Mouse (Mus musculus): ENCODE measurements at regions not wholly inside any gene's neighbourhood (a gene's known extent, or its start where the extent isn't known, plus 50 kb on each side); places are given as distances from the start of the nearest gene placed in this dataset.

DNA sequence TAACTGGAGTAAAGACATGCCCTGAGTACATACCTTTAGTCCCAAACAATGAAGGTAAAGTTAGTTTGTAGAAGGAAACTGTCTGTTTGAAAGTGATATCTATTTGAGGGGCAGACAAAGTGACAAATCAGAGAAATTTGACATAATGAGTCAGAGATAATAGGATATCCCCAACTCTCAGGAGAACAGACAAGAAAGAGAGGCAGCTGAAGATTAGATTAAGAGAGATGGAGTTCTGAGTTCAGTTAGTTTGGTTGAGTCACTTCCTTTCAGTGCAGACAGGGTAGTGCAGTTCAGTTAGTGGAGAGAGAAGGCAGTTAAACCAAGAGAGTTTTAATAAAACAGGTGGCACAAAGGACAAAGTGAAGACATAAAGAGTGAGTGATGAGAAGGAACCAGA lies 477.4 kb upstream of the Diaph2 start:
- Histone ChIP-seq H3K4me1 (replicated peaks) (no peaks in the 10 kb centered on the region), H3K27ac (no peak overlapping the region), H3K4me3 (no peak overlapping the region), H3K4me2 (no peak overlapping the region), H3K27me3 (no peaks in the 10 kb centered on the region), H3K9ac (no peak overlapping the region), H3K9me3 (no peaks in the 10 kb centered on the region), H3K36me3 (no peaks in the 10 kb centered on the region)
- ATAC-seq (ENCODE audit: low FRiP score): no peak

DNA sequence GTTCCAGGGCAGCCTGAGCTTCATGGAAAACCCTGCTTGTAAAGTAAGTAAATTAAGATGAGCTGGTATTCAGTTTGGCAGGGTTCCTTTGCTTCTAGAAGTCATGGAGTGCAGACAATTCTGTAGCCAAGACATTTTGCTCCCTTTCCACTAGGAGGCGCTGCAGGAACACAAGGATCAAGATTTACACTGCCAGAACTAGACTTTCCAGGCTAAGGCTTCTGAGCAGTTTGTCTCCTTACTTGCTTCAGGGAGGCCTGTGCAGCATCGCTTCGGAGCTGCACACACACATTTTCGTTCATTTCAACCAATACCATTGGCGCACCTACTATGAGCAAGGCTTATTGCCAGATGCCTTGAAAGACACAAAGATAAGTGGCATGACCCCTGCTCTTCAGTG lies 445.6 kb upstream of the Diaph2 start:
- H3K27me3 ChIP-seq: no peaks in the 10 kb centered on the region
- 40% methylated on average over 5 of the region's 5 CpGs for WGBS
- no peaks in the 10 kb centered on the region for H3K36me3 ChIP-seq
- H3K4me2 ChIP-seq: no peak overlapping the region
- no peak overlapping the region for H3K9ac ChIP-seq
- no peak overlapping the region for H3K27ac ChIP-seq
- no peaks in the 10 kb centered on the region for H3K4me1 ChIP-seq (replicated peaks)
- 0 out of 2 replicates have a peak, but pooled peaks have one; percentile 36 for ATAC-seq (ENCODE audit: low FRiP score)
- no peaks in the 10 kb centered on the region for H3K9me3 ChIP-seq
- no peak overlapping the region for H3K4me3 ChIP-seq

DNA sequence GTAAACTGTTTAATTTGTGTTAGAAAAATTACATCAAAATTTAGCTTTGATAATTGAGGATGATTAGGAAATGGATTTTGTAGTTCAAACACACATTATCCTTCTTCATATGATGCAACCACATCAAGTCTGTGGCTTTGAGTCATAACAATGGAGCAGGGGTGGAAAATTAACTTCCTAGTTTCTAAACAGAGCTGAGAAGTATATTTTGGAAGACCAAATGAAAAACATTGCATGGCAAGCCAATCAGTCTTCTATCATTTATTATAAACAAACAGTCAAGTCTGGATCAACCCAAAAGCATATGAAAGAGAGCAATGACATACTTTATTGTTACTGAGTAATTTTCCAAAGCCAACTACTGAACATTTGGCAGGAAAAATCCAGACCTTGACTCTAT lies 440.2 kb upstream of the Diaph2 start:
- ATAC-seq (ENCODE audit: low FRiP score): no peak
- no peaks in the 10 kb centered on the region for H3K36me3 ChIP-seq
- H3K4me1 ChIP-seq (replicated peaks): no peaks in the 10 kb centered on the region

DNA sequence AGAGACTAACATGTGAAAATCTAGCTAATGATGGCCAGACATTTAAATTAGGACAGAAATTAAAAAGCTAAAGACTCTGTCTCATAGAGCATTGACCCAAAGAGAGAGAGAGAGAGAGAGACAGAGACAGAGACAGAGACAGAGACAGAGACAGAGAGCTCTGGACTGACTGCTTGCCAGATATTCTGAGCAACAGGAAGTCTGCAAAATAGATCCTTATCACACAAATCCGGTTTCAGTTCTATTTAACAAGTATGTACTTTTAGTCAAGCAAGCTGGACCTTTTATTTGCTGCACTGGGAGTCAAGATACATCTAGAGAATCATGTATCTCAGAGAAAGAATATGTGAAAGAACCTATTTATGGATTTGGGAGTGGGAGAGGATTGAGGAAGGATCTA lies 420.1 kb upstream of the Diaph2 start:
- no peaks in the 10 kb centered on the region for H3K9me3 ChIP-seq
- H3K27ac ChIP-seq: no peak overlapping the region
- no peak overlapping the region for H3K4me3 ChIP-seq
- H3K9ac ChIP-seq: no peak overlapping the region
- H3K4me2 ChIP-seq: no peak overlapping the region
- no peaks in the 10 kb centered on the region for H3K27me3 ChIP-seq
- ATAC-seq (ENCODE audit: low FRiP score): no peak
- no peaks in the 10 kb centered on the region for H3K4me1 ChIP-seq (replicated peaks)
- H3K36me3 ChIP-seq: no peaks in the 10 kb centered on the region
- WGBS: 73% methylated on average over 1 of the region's 1 CpGs

More for the DNA sequence above, 440.2 kb upstream of the Diaph2 start:
- Histone ChIP-seq H3K27me3 (no peaks in the 10 kb centered on the region), H3K4me2 (no peak overlapping the region), H3K9ac (no peak overlapping the region), H3K4me3 (no peak overlapping the region), H3K27ac (no peak overlapping the region), H3K9me3 (no peaks in the 10 kb centered on the region)

DNA sequence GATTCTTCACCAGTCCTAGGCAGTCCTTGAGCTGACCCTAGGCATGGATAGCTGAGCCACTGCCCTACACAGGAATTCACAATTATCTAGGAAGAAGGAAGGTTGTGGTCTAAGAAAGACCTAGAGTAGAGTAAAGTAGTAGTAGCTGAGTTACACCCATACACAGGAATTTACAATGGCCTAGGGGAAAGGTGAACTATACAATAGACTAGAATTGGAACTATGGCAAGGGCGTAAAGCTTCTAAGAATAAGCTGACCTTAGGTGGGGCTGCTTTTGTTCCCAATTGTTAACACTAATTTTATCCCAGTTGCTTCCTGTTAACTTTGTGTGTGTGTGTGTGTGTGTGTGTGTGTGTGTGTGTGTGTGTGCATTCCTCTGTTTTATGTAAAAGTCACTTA lies 416.7 kb upstream of the Diaph2 start:
- Histone ChIP-seq H3K27ac (no peak overlapping the region), H3K4me2 (no peak overlapping the region), H3K9me3 (no peaks in the 10 kb centered on the region), H3K36me3 (no peaks in the 10 kb centered on the region), H3K4me1 (replicated peaks) (no peaks in the 10 kb centered on the region), H3K4me3 (no peak overlapping the region), H3K9ac (no peak overlapping the region), H3K27me3 (no peaks in the 10 kb centered on the region)
- WGBS: 92% methylated on average over 1 of the region's 1 CpGs
- ATAC-seq (ENCODE audit: low FRiP score): no peak

All from hindbrain, embryonic 13.5 days (tissue).